Mouse (Mus musculus) kidney, adult 8-10 months (tissue): ENCODE data around the gene Agbl5.

Experiments
- DNase-seq, 2 experiments: peaks; one replicate each; pipeline ENCODE4 v3.0.0; 2022

Agbl5 gene

GRCm38 (mm10) chr5:30954065-30954464, 65.6 kb downstream of the Agbl5 start:
- DNase-seq = no peak

GRCm38 (mm10) chr5:30954556-30954955, 66.1 kb downstream of the Agbl5 start:
- no peak for DNase-seq

DNA sequence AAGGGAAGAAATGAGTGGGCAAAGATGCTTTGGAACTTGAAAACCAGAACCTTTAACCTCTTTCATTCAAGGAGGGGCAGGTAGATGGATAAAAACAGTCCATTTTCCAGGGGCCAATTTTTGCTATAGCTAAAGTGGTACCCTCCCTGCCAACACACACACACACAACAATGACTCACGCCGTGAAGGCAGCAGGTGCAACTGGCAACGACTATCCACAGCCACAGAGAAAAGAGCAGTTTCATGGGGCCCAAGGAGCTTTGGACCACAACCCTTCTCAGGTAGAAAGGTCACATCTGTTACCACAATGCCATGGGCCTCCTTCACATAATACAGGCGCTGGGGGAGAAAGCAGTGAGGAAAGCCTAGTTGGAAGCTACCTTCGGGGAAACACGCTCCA, 67.3 kb downstream of the Agbl5 start:
- no peak for DNase-seq
